Mouse (Mus musculus) megakaryocyte, embryonic 14.5 days (primary cell): Measurements from ENCODE around the gene Clic6. TPM values are rescaled to one million over a fixed set of nuclear protein-coding genes. Genes with fewer than 3 reads are reported as not detected.

Experiments used
- H3K27me3 ChIP-seq: replicated peaks from 2 replicates; pipeline ENCODE3; 2012; ENCODE audit warnings: inconsistent platforms
- H3K36me3 ChIP-seq: replicated peaks from 2 replicates; pipeline ENCODE3; 2012; ENCODE audit warnings: low read length, inconsistent platforms, mixed read lengths
- H3K4me1 ChIP-seq: 2 replicates; pipeline ENCODE4 v1.6.1; 2012; ENCODE audit warnings: inconsistent platforms
- H3K4me3 ChIP-seq: replicated peaks from 2 replicates; pipeline ENCODE3; 2012; ENCODE audit warnings: moderate library complexity, mild to moderate bottlenecking, inconsistent platforms
- H3K9me3 ChIP-seq: 2 replicates; pipeline ENCODE4 v1.6.1; 2012; ENCODE audit warnings: inconsistent platforms
- FLI1 ChIP-seq: IDR thresholded peaks from 2 replicates; pipeline ENCODE4 v1.6.1; 2012; ENCODE audit warnings: low read length, inconsistent platforms, mixed read lengths
- GATA1 ChIP-seq: IDR thresholded peaks from 3 replicates; pipeline ENCODE4 v1.6.1; 2012; ENCODE audit warnings: mixed read lengths, low read length, inconsistent platforms, borderline replicate concordance
- polyA plus RNA-seq: library from polyadenylated mRNA; stranded (reverse); fragments of >175 nt; gene quantifications from 2 replicates; pipeline ENCODE4 v1.2.3, GENCODE M21; 2012; ENCODE audit warnings: low replicate concordance; ENCODE audit not compliant: insufficient read depth

The Clic6 gene
- polyA plus RNA-seq, 1 experiment: not detected

DNA sequence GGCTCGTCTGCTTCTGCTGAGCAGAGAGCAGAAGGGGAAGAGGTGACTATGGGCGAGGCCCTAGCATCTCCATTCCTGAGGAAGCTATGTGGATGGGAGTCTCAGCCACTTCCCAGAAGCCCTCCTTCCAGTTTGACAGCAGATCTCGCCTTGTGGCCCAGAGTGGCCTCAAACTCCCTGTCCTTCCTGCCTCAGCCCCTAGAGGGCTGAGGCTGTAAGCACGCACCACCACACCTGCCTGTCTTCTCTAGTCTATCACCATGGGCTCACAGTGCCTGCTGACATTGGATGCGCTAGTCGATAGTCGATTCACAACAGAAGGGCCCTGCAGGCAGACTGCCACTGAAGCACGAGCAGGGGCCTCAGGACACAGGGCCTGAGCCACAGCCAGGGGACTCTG, 32.9 kb upstream of the Clic6 start:
- peaks cover 5% of the 10 kb centered on the region for H3K27me3 ChIP-seq
- H3K9me3 ChIP-seq: no peaks in the 10 kb centered on the region
- peaks cover 4% of the 10 kb centered on the region for H3K36me3 ChIP-seq
- TF ChIP-seq GATA1 (no peak), FLI1 (no peak)
- peaks cover 12% of the 10 kb centered on the region for H3K4me1 ChIP-seq
- H3K4me3 ChIP-seq: no peak overlapping the region

- peaks cover 14% of the 10 kb centered on the region for H3K4me1 ChIP-seq
- peaks cover 4% of the 10 kb centered on the region for H3K36me3 ChIP-seq
- peaks cover 5% of the 10 kb centered on the region for H3K27me3 ChIP-seq
- H3K9me3 ChIP-seq: no peaks in the 10 kb centered on the region
- TF ChIP-seq FLI1 (no peak), GATA1 (no peak)
- H3K4me3 ChIP-seq: peak overlapping the region; percentile 35
Observed at GRCm38 (mm10) chr16:92454002-92454401, 31.5 kb upstream of the Clic6 start.

DNA sequence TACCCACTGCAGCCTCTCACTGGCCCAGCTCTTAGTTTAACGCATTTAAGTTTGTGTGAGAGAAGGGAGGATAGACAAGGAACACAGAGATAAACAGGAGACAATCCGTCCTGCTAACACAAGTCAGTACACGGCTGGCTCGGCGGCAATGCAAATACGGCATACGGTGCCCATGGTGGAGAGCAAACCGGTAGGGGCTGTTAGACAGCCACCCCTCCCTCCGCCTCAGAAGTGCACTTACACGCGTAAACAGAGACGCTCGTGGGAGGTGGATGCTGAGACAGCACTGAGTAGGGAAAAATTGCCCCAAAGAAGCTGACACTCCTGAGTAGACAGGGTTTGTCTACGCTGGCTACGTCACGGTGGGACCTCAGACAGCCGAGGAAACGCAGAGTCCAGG, 31.0 kb upstream of the Clic6 start:
- H3K36me3 ChIP-seq: peaks cover 4% of the 10 kb centered on the region
- peaks cover 5% of the 10 kb centered on the region for H3K27me3 ChIP-seq
- peak overlapping the region; percentile 35 for H3K4me3 ChIP-seq
- TF ChIP-seq GATA1 (no peak), FLI1 (no peak)
- peaks cover 14% of the 10 kb centered on the region for H3K4me1 ChIP-seq
- H3K9me3 ChIP-seq: no peaks in the 10 kb centered on the region

DNA sequence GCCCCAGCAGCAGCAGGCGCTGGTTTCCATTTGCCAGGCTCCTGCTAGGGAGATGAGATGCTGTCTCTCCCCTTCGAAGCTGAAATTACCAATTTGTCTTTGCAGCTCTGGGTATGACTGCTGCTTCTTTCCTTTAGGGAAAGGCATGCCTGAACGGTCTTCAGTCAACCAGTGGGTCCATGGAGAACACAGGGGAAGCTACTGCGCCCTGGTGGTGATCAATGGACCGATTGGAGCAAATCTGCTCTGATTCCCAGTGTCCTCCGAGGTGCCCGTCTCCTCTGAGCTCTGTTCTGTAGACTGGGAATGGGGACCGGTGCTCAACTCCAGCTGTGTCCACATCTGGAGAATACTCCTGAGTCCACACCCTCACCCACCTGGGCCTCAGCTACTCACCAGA, 30.0 kb upstream of the Clic6 start:
- H3K27me3 ChIP-seq: peaks cover 7% of the 10 kb centered on the region
- H3K36me3 ChIP-seq: peaks cover 4% of the 10 kb centered on the region
- no peak for TF ChIP-seq GATA1
- no peak overlapping the region for H3K4me3 ChIP-seq
- no peaks in the 10 kb centered on the region for H3K9me3 ChIP-seq
- H3K4me1 ChIP-seq: peaks cover 14% of the 10 kb centered on the region

DNA sequence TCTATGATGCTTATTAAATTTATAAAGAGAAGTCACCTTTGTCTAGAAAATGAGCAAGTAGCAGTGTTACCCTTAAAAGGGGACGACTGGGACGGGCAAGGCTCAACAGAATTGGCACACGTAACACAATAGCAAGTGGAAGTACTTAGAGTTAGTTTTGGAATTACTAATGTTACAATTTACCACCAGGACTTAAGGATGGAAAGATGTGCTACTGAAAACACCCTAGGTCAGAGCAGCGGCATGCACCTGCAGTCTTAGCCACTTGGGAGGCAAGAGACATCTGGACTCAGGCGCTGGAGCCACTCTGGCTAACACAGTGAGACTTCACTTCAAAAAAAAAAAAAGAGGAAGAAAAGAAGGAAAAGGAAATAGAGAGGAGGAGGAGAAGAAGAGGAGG, 29.6 kb upstream of the Clic6 start:
- Histone ChIP-seq H3K27me3 (peaks cover 9% of the 10 kb centered on the region), H3K36me3 (peaks cover 2% of the 10 kb centered on the region), H3K4me1 (peaks cover 14% of the 10 kb centered on the region), H3K9me3 (no peaks in the 10 kb centered on the region), H3K4me3 (no peak overlapping the region)
- TF ChIP-seq GATA1 (no peak), FLI1 (no peak)

- Histone ChIP-seq H3K27me3 (peaks cover 14% of the 10 kb centered on the region), H3K4me1 (peaks cover 14% of the 10 kb centered on the region), H3K4me3 (no peak overlapping the region), H3K36me3 (no peaks in the 10 kb centered on the region), H3K9me3 (no peaks in the 10 kb centered on the region)
- TF ChIP-seq FLI1: no peak
- no peak for TF ChIP-seq GATA1
Observed at GRCm38 (mm10) chr16:92457594-92457993, 27.9 kb upstream of the Clic6 start.

- H3K27me3 ChIP-seq: peaks cover 30% of the 10 kb centered on the region
- peaks cover 27% of the 10 kb centered on the region for H3K4me1 ChIP-seq
- TF ChIP-seq GATA1 (no peak), FLI1 (no peak)
- H3K36me3 ChIP-seq: no peaks in the 10 kb centered on the region
- H3K4me3 ChIP-seq: no peak overlapping the region
- no peaks in the 10 kb centered on the region for H3K9me3 ChIP-seq
Observed at GRCm38 (mm10) chr16:92461412-92461811, 24.1 kb upstream of the Clic6 start.

DNA sequence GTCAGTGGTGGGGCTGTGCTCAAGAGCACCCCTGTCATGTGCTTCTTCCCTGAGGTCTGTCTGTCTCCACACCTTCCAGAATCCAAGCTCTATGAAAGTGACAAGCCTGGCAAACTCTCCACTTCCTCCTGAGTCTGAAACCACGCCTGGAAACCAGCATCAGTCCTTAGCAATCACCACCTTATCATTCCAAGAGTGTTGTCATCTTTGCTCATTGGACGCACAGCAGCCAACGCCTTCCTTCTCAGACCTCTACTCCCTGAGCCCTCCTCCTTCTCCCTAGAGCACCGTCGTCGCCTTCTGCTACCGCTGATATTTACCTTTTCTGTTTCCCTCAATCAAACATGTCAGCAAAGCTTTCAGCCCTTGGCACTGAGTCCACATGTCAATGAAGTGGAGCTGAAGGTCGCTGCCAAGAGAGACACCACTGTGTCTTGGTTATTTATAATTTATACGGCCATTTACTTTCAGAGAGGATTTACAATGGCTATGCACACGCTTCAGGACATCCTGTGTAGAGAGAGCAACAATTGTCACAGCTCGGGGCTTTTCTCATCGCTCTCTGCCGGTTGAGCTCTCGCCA, 21.1 kb upstream of the Clic6 start:
- no peaks in the 10 kb centered on the region for H3K36me3 ChIP-seq
- peaks cover 33% of the 10 kb centered on the region for H3K27me3 ChIP-seq
- TF ChIP-seq GATA1 (no peak), FLI1 (no peak)
- peaks cover 22% of the 10 kb centered on the region for H3K4me1 ChIP-seq
- H3K9me3 ChIP-seq: no peaks in the 10 kb centered on the region
- peak overlapping the region; percentile 40 for H3K4me3 ChIP-seq

DNA sequence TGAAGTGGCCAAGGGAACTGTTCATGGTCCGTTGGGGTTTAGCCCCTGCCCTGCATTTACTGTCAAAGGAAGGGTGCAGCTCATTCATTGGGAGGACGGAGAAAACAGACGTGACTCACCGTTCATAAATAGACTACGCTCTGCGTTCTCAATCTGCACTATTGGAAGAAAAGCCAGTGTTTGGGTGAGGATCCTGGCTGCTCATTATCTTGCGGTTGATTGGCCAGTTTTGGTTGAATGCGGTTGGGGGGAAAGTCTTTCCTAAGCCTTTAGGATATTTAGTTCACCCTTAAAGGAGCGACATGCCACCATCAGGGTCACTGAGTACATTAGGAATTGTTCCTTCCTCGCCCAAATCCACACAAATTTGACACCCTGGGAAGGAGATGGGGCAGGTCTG, 20.3 kb upstream of the Clic6 start:
- H3K36me3 ChIP-seq: no peaks in the 10 kb centered on the region
- peaks cover 22% of the 10 kb centered on the region for H3K4me1 ChIP-seq
- no peaks in the 10 kb centered on the region for H3K9me3 ChIP-seq
- TF ChIP-seq FLI1 (no peak), GATA1 (no peak)
- H3K4me3 ChIP-seq: peak overlapping the region; percentile 98
- peaks cover 36% of the 10 kb centered on the region for H3K27me3 ChIP-seq

DNA sequence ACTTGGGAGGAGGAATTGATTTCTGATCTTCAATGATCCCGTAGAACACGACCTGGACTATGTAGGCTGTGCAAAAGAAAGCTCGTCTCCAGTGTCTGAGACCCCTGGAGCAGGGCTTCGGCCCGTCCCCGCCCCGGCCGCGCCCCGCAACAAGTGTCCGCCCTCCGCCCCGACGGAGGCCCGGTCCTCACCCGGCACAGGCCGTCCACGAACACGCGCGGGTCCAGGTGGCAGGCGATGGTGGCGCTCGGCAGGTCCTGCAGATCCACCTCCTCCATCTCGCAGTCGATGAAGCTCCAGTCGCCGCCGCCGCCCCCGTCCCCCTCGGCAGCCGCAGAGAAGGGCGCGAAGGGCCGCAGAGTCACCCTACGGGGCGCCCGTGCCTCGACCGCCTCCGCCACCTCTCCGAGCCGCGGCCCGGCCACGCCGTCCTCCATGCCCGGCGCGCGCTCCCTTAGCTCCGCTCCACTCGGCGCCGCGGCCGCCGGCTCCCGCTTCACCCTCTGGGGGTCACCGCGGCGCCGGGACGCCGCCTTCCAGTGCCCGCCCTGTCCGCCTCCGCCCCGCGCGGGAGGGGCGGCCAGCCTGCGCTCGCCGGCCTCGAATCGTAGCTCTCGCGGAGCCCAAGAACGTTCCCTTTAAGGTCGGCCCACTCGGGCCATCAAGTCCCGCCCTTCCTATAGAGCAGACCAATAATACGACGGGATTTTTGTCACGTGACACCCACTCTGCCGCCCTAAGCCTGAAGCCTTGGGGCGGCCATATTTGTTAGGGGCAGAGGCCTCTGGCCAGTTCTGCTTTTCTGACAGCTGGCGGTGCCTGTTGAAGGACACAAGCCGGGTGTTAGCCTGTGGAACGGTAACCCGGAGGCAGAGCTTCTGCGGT, 19.7 kb upstream of the Clic6 start:
- no peaks in the 10 kb centered on the region for H3K9me3 ChIP-seq
- H3K4me1 ChIP-seq: peaks cover 22% of the 10 kb centered on the region
- TF ChIP-seq GATA1 (no peak), FLI1 (no peak)
- H3K27me3 ChIP-seq: peaks cover 38% of the 10 kb centered on the region
- H3K36me3 ChIP-seq: no peaks in the 10 kb centered on the region
- H3K4me3 ChIP-seq: peak overlapping the region; percentile 98
